Mouse (Mus musculus): ENCODE measurements around the gene Elf2. TPM values are rescaled to one million over a fixed set of nuclear protein-coding genes. Genes with fewer than 3 reads are reported as not detected.

Gene Elf2
- polyA plus RNA-seq, 1 experiment, result 18.2 TPM

GRCm38 (mm10) chr3:51327817-51328216 lies 12.6 kb downstream of the Elf2 start:
- Histone ChIP-seq H3K36me3 (ENCODE audit: control insufficient read depth, insufficient read depth) (peaks cover 4% of the 10 kb centered on the region), H3ac (ENCODE audit: control insufficient read depth, insufficient read length) (no peak overlapping the region), H3K4me3 (no peak overlapping the region), H3K27me3 (ENCODE audit: control insufficient read depth, insufficient read depth, insufficient read length) (no peaks in the 10 kb centered on the region), H3K79me2 (ENCODE audit: control insufficient read depth, insufficient read depth) (peaks cover 17% of the 10 kb centered on the region), H3K4me2 (ENCODE audit: low read depth) (no peak overlapping the region)
- TF ChIP-seq CEBPB (IDR thresholded peaks at IDR 0.05; ENCODE audit: insufficient read depth, poor library complexity, severe bottlenecking) (no peak), USF1 (IDR thresholded peaks at IDR 0.05; ENCODE audit: low read depth) (no peak), POLR2AphosphoS2 (IDR thresholded peaks at IDR 0.05; ENCODE audit: insufficient read length, low read depth) (no peak), MYOG (IDR thresholded peaks at IDR 0.05; ENCODE audit: control insufficient read depth in 1 of 3, insufficient read depth in 1 of 3, insufficient read length in 2 of 3, low read depth in 2 of 3) (no peak), POLR2A (IDR thresholded peaks at IDR 0.05; ENCODE audit: insufficient read length, low read depth) (no peak), REST (IDR thresholded peaks at IDR 0.05; ENCODE audit: insufficient read depth, insufficient read length) (no peak), SRF (IDR thresholded peaks at IDR 0.05; ENCODE audit: control insufficient read depth, insufficient read length, low read depth) (no peak), MAX (IDR thresholded peaks at IDR 0.05; ENCODE audit: low read depth) (no peak), MYOD1 (IDR thresholded peaks at IDR 0.05; ENCODE audit: control insufficient read depth in 1 of 3, insufficient read length in 2 of 3, low read depth in 2 of 3) (no peak), TCF12 (IDR thresholded peaks at IDR 0.05; ENCODE audit: insufficient read depth, poor library complexity, severe bottlenecking) (no peak), TCF3 (IDR thresholded peaks at IDR 0.05; ENCODE audit: insufficient read length, low read depth) (no peak), E2F4 (IDR thresholded peaks at IDR 0.05; ENCODE audit: insufficient read depth) (no peak)

DNA sequence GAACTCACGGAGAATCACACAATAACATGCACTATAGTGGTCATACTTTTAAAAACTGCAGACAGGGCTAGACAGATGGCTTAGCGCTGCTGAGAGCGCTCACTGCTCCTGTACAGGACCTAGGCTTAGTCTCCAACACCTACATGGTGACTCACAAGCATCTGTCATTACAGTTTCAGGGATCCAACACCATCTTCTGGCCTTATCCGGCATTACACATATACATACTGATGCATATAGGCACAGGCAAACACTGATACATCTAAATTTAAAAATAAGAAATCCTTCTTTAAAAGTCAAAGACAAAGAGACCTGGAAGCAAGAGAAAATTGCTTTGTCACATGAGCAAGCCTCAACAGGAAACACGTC lies 13.1 kb downstream of the Elf2 start:
- H3K79me2 ChIP-seq (ENCODE audit: control insufficient read depth, insufficient read depth), result peaks cover 17% of the 10 kb centered on the region
- H3K4me2 ChIP-seq (ENCODE audit: low read depth), result no peak overlapping the region
- H3K4me3 ChIP-seq, result no peak overlapping the region
- no peak overlapping the region for H3ac ChIP-seq (ENCODE audit: control insufficient read depth, insufficient read length)
- no peak for TF ChIP-seq TCF12 (IDR thresholded peaks at IDR 0.05; ENCODE audit: insufficient read depth, poor library complexity, severe bottlenecking)
- no peaks in the 10 kb centered on the region for H3K27me3 ChIP-seq (ENCODE audit: control insufficient read depth, insufficient read depth, insufficient read length)
- H3K36me3 ChIP-seq (ENCODE audit: control insufficient read depth, insufficient read depth), result peaks cover 5% of the 10 kb centered on the region

- Histone ChIP-seq H3K4me2 (ENCODE audit: low read depth) (no peak overlapping the region), H3K36me3 (ENCODE audit: control insufficient read depth, insufficient read depth) (peaks cover 5% of the 10 kb centered on the region), H3K79me2 (ENCODE audit: control insufficient read depth, insufficient read depth) (peaks cover 13% of the 10 kb centered on the region), H3ac (ENCODE audit: control insufficient read depth, insufficient read length) (no peak overlapping the region), H3K4me3 (no peak overlapping the region), H3K27me3 (ENCODE audit: control insufficient read depth, insufficient read depth, insufficient read length) (no peaks in the 10 kb centered on the region)
- TF ChIP-seq MAX (IDR thresholded peaks at IDR 0.05; ENCODE audit: low read depth), result no peak
- no peak for TF ChIP-seq MYOG (IDR thresholded peaks at IDR 0.05; ENCODE audit: control insufficient read depth in 1 of 3, insufficient read depth in 1 of 3, insufficient read length in 2 of 3, low read depth in 2 of 3)
- no peak for TF ChIP-seq E2F4 (IDR thresholded peaks at IDR 0.05; ENCODE audit: insufficient read depth)
- TF ChIP-seq TCF3 (IDR thresholded peaks at IDR 0.05; ENCODE audit: insufficient read length, low read depth), result no peak
- no peak for TF ChIP-seq MYOD1 (IDR thresholded peaks at IDR 0.05; ENCODE audit: control insufficient read depth in 1 of 3, insufficient read length in 2 of 3, low read depth in 2 of 3)
- no peak for TF ChIP-seq USF1 (IDR thresholded peaks at IDR 0.05; ENCODE audit: low read depth)
- no peak for TF ChIP-seq REST (IDR thresholded peaks at IDR 0.05; ENCODE audit: insufficient read depth, insufficient read length)
- TF ChIP-seq POLR2A (IDR thresholded peaks at IDR 0.05; ENCODE audit: insufficient read length, low read depth), result no peak
- no peak for TF ChIP-seq CEBPB (IDR thresholded peaks at IDR 0.05; ENCODE audit: insufficient read depth, poor library complexity, severe bottlenecking)
- no peak for TF ChIP-seq SRF (IDR thresholded peaks at IDR 0.05; ENCODE audit: control insufficient read depth, insufficient read length, low read depth)
- TF ChIP-seq POLR2AphosphoS2 (IDR thresholded peaks at IDR 0.05; ENCODE audit: insufficient read length, low read depth), result no peak
These were observed 13.6 kb downstream of the Elf2 start for GRCm38 (mm10) chr3:51326664-51327428.

GRCm38 (mm10) chr3:51325475-51325874 lies 15.0 kb downstream of the Elf2 start:
- H3ac ChIP-seq (ENCODE audit: control insufficient read depth, insufficient read length), result no peak overlapping the region
- no peak overlapping the region for H3K4me2 ChIP-seq (ENCODE audit: low read depth)
- H3K27me3 ChIP-seq (ENCODE audit: control insufficient read depth, insufficient read depth, insufficient read length), result no peaks in the 10 kb centered on the region
- peaks cover 5% of the 10 kb centered on the region for H3K36me3 ChIP-seq (ENCODE audit: control insufficient read depth, insufficient read depth)
- no peak overlapping the region for H3K4me3 ChIP-seq
- TF ChIP-seq MYOG (IDR thresholded peaks at IDR 0.05; ENCODE audit: control insufficient read depth in 1 of 3, insufficient read depth in 1 of 3, insufficient read length in 2 of 3, low read depth in 2 of 3), result no peak
- no peak for TF ChIP-seq REST (IDR thresholded peaks at IDR 0.05; ENCODE audit: insufficient read depth, insufficient read length)
- TF ChIP-seq MYOD1 (IDR thresholded peaks at IDR 0.05; ENCODE audit: control insufficient read depth in 1 of 3, insufficient read length in 2 of 3, low read depth in 2 of 3), result no peak
- TF ChIP-seq TCF12 (IDR thresholded peaks at IDR 0.05; ENCODE audit: insufficient read depth, poor library complexity, severe bottlenecking), result no peak
- no peak for TF ChIP-seq SRF (IDR thresholded peaks at IDR 0.05; ENCODE audit: control insufficient read depth, insufficient read length, low read depth)
- no peak for TF ChIP-seq CEBPB (IDR thresholded peaks at IDR 0.05; ENCODE audit: insufficient read depth, poor library complexity, severe bottlenecking)
- no peak for TF ChIP-seq MAX (IDR thresholded peaks at IDR 0.05; ENCODE audit: low read depth)
- TF ChIP-seq POLR2A (IDR thresholded peaks at IDR 0.05; ENCODE audit: insufficient read length, low read depth), result no peak
- TF ChIP-seq TCF3 (IDR thresholded peaks at IDR 0.05; ENCODE audit: insufficient read length, low read depth), result no peak
- no peak for TF ChIP-seq POLR2AphosphoS2 (IDR thresholded peaks at IDR 0.05; ENCODE audit: insufficient read length, low read depth)
- no peak for TF ChIP-seq E2F4 (IDR thresholded peaks at IDR 0.05; ENCODE audit: insufficient read depth)
- no peak for TF ChIP-seq USF1 (IDR thresholded peaks at IDR 0.05; ENCODE audit: low read depth)
- H3K79me2 ChIP-seq (ENCODE audit: control insufficient read depth, insufficient read depth), result peaks cover 5% of the 10 kb centered on the region

DNA sequence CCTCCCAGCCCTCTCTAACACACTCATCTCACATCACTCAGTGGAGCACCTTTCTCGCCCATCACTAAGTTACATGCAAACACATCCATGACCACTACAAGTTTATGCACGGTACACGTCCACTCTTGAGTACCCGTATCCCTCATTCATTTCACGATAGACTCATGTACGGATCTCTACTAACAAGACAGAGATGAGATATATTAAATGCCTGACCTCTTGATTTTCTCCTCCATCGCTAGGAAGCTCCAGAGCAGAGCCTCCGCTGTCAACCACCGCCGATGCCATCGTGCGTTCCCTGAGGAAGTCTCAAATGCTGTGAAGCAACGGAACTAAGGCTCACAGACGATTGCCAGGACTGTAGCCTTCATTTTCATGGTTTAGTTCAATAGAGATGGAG lies 17.5 kb downstream of the Elf2 start:
- Histone ChIP-seq H3K27me3 (ENCODE audit: control insufficient read depth, insufficient read depth, insufficient read length) (no peaks in the 10 kb centered on the region), H3K4me3 (no peak overlapping the region), H3K4me2 (ENCODE audit: low read depth) (no peak overlapping the region), H3K36me3 (ENCODE audit: control insufficient read depth, insufficient read depth) (peaks cover 5% of the 10 kb centered on the region), H3ac (ENCODE audit: control insufficient read depth, insufficient read length) (no peak overlapping the region), H3K79me2 (ENCODE audit: control insufficient read depth, insufficient read depth) (peaks cover 5% of the 10 kb centered on the region)
- TF ChIP-seq REST (IDR thresholded peaks at IDR 0.05; ENCODE audit: insufficient read depth, insufficient read length) (no peak), E2F4 (IDR thresholded peaks at IDR 0.05; ENCODE audit: insufficient read depth) (no peak), TCF12 (IDR thresholded peaks at IDR 0.05; ENCODE audit: insufficient read depth, poor library complexity, severe bottlenecking) (no peak), POLR2A (IDR thresholded peaks at IDR 0.05; ENCODE audit: insufficient read length, low read depth) (no peak), CEBPB (IDR thresholded peaks at IDR 0.05; ENCODE audit: insufficient read depth, poor library complexity, severe bottlenecking) (no peak), TCF3 (IDR thresholded peaks at IDR 0.05; ENCODE audit: insufficient read length, low read depth) (no peak), MAX (IDR thresholded peaks at IDR 0.05; ENCODE audit: low read depth) (no peak), POLR2AphosphoS2 (IDR thresholded peaks at IDR 0.05; ENCODE audit: insufficient read length, low read depth) (no peak), MYOD1 (IDR thresholded peaks at IDR 0.05; ENCODE audit: control insufficient read depth in 1 of 3, insufficient read length in 2 of 3, low read depth in 2 of 3) (no peak)
